Mouse (Mus musculus) testis, adult 2 months (tissue): ENCODE measurements at regions not wholly inside any gene's neighbourhood (a gene's known extent, or its start where the extent isn't known, plus 50 kb on each side); places are given as distances from the start of the nearest gene placed in this dataset.

Source experiments
- H3K27ac ChIP-seq: fragments of 200-500 bp; 2 replicates; pipeline ENCODE4 v1.5.1; 2012; ENCODE audit warnings: low read depth, low read length; ENCODE audit not compliant: control insufficient read depth, insufficient read depth
- H3K27me3 ChIP-seq: fragments of 200-500 bp; 2 replicates; pipeline ENCODE4 v1.6.1; 2012; ENCODE audit warnings: mild to moderate bottlenecking, low read length, moderate library complexity; ENCODE audit not compliant: control insufficient read depth, insufficient read depth
- H3K36me3 ChIP-seq: fragments of 200-500 bp; 2 replicates; pipeline ENCODE4 v1.6.1; 2012; ENCODE audit warnings: mild to moderate bottlenecking, low read length; ENCODE audit not compliant: control insufficient read depth, insufficient read depth
- H3K4me1 ChIP-seq: fragments of 200-500 bp; 2 replicates; pipeline ENCODE4 v1.6.1; 2012; ENCODE audit warnings: low read length; ENCODE audit not compliant: control insufficient read depth, insufficient read depth
- H3K4me3 ChIP-seq: fragments of 200-500 bp; 2 replicates; pipeline ENCODE4 v1.5.1; 2012; ENCODE audit warnings: low read depth, mild to moderate bottlenecking, low read length, moderate library complexity, mixed read lengths; ENCODE audit not compliant: control insufficient read depth
- CTCF ChIP-seq: fragments of 200-500 bp; IDR thresholded peaks from 2 replicates; pipeline ENCODE4 v1.5.1; 2012; ENCODE audit warnings: low read depth, mild to moderate bottlenecking, inconsistent platforms, low read length, moderate library complexity; ENCODE audit not compliant: control insufficient read depth, insufficient read depth, insufficient replicate concordance
- POLR2A ChIP-seq: fragments of 200-500 bp; IDR thresholded peaks from 2 replicates; pipeline ENCODE4 v1.6.1; 2012; ENCODE audit warnings: low read depth, mild to moderate bottlenecking, inconsistent platforms, low read length, moderate library complexity; ENCODE audit not compliant: control insufficient read depth

- no peaks in the 10 kb centered on the region for H3K4me1 ChIP-seq
- no peak overlapping the region for H3K27ac ChIP-seq
- H3K27me3 ChIP-seq = no peaks in the 10 kb centered on the region
- no peak for TF ChIP-seq CTCF
- TF ChIP-seq POLR2A = no peak
- no peaks in the 10 kb centered on the region for H3K36me3 ChIP-seq
- H3K4me3 ChIP-seq = no peak overlapping the region
Observed at GRCm38 (mm10) chr10:70750356-70751145, 94.8 kb upstream of the Phyhipl start.

GRCm38 (mm10) chr10:70746612-70747011 lies 90.8 kb upstream of the Phyhipl start:
- no peaks in the 10 kb centered on the region for H3K36me3 ChIP-seq
- no peaks in the 10 kb centered on the region for H3K27me3 ChIP-seq
- TF ChIP-seq CTCF = no peak
- TF ChIP-seq POLR2A = no peak
- H3K4me3 ChIP-seq = no peak overlapping the region
- H3K27ac ChIP-seq = no peak overlapping the region
- no peaks in the 10 kb centered on the region for H3K4me1 ChIP-seq

GRCm38 (mm10) chr10:70741909-70742308 lies 86.1 kb upstream of the Phyhipl start:
- H3K36me3 ChIP-seq = no peaks in the 10 kb centered on the region
- no peak overlapping the region for H3K27ac ChIP-seq
- no peaks in the 10 kb centered on the region for H3K27me3 ChIP-seq
- no peaks in the 10 kb centered on the region for H3K4me1 ChIP-seq
- no peak overlapping the region for H3K4me3 ChIP-seq
- TF ChIP-seq CTCF (no peak), POLR2A (no peak)

- no peak overlapping the region for H3K4me3 ChIP-seq
- no peaks in the 10 kb centered on the region for H3K27me3 ChIP-seq
- no peak overlapping the region for H3K27ac ChIP-seq
- H3K36me3 ChIP-seq = no peaks in the 10 kb centered on the region
- H3K4me1 ChIP-seq = no peaks in the 10 kb centered on the region
- TF ChIP-seq POLR2A (no peak), CTCF (no peak)
Observed at GRCm38 (mm10) chr10:70740095-70740494, 84.3 kb upstream of the Phyhipl start.

GRCm38 (mm10) chr10:70739348-70739966 lies 83.7 kb upstream of the Phyhipl start:
- Histone ChIP-seq H3K36me3 (no peaks in the 10 kb centered on the region), H3K4me1 (no peaks in the 10 kb centered on the region), H3K4me3 (no peak overlapping the region), H3K27ac (no peak overlapping the region), H3K27me3 (no peaks in the 10 kb centered on the region)
- no peak for TF ChIP-seq CTCF
- no peak for TF ChIP-seq POLR2A

- Histone ChIP-seq H3K4me3 (no peak overlapping the region), H3K4me1 (no peaks in the 10 kb centered on the region), H3K36me3 (no peaks in the 10 kb centered on the region), H3K27me3 (no peaks in the 10 kb centered on the region), H3K27ac (no peak overlapping the region)
- TF ChIP-seq CTCF (no peak), POLR2A (no peak)
Observed at GRCm38 (mm10) chr10:70738686-70739085, 82.9 kb upstream of the Phyhipl start.

GRCm38 (mm10) chr10:70733956-70734355 lies 78.2 kb upstream of the Phyhipl start:
- no peak for TF ChIP-seq POLR2A
- no peak for TF ChIP-seq CTCF
- no peaks in the 10 kb centered on the region for H3K4me1 ChIP-seq
- no peaks in the 10 kb centered on the region for H3K27me3 ChIP-seq
- H3K4me3 ChIP-seq = peak overlapping the region; percentile 71
- no peaks in the 10 kb centered on the region for H3K36me3 ChIP-seq
- H3K27ac ChIP-seq = no peak overlapping the region

GRCm38 (mm10) chr10:70733478-70733877 lies 77.7 kb upstream of the Phyhipl start:
- no peak overlapping the region for H3K4me3 ChIP-seq
- H3K36me3 ChIP-seq = no peaks in the 10 kb centered on the region
- no peak overlapping the region for H3K27ac ChIP-seq
- H3K4me1 ChIP-seq = no peaks in the 10 kb centered on the region
- no peak for TF ChIP-seq POLR2A
- no peak for TF ChIP-seq CTCF
- no peaks in the 10 kb centered on the region for H3K27me3 ChIP-seq
